Mouse (Mus musculus) lung, adult 2 months (tissue): ENCODE data around the gene Fam114a2. TPM values are rescaled to one million over a fixed set of nuclear protein-coding genes. Genes with fewer than 3 reads are reported as not detected.
"Not testable (repeated sequence)": the region's sequence is repeated elsewhere in the genome, so short reads cannot be mapped to it uniquely, and the experiment has no call there.

Source experiments
- DNase-seq: peaks from one replicate; pipeline ENCODE4 v3.0.0; 2022
- H3K4me1 ChIP-seq: fragments of 200-500 bp; 2 replicates; pipeline ENCODE4 v1.6.1; 2011; ENCODE audit warnings: low read length; ENCODE audit not compliant: control insufficient read depth, insufficient read depth
- H3K4me3 ChIP-seq: fragments of 200-500 bp; replicated peaks from 2 replicates; pipeline ENCODE3; 2011; ENCODE audit warnings: low read depth, mild to moderate bottlenecking, control low read depth, low read length; ENCODE audit errors: extremely low read depth
- CTCF ChIP-seq: fragments of 200-500 bp; IDR thresholded peaks from 2 replicates; pipeline ENCODE4 v1.5.1; 2011; ENCODE audit warnings: mild to moderate bottlenecking, low read length, control low read depth; ENCODE audit not compliant: insufficient read depth
- POLR2A ChIP-seq: fragments of 200-500 bp; IDR thresholded peaks from 2 replicates; pipeline ENCODE4 v1.6.1; 2011; ENCODE audit warnings: low read depth, mild to moderate bottlenecking, control low read depth, low read length, borderline replicate concordance; ENCODE audit errors: extremely low read depth
- WGBS: fragments of 180-500 bp; shearing (Covaris S2); methylation state at CpG from one replicate; pipeline ENCODE4 v1.1.7; 2018; 5-methylcytosine and 5-hydroxymethylcytosine counted together
- polyA plus RNA-seq: library from polyadenylated mRNA; depleted of rRNA; stranded (reverse); fragments of >200 nt; gene quantifications from 2 replicates; pipeline ENCODE4 v1.2.3, GENCODE M21; 2012; rRNA removed

Fam114a2 gene
- 20.2 and 30.6 TPM in 2 replicates for polyA plus RNA-seq

DNA sequence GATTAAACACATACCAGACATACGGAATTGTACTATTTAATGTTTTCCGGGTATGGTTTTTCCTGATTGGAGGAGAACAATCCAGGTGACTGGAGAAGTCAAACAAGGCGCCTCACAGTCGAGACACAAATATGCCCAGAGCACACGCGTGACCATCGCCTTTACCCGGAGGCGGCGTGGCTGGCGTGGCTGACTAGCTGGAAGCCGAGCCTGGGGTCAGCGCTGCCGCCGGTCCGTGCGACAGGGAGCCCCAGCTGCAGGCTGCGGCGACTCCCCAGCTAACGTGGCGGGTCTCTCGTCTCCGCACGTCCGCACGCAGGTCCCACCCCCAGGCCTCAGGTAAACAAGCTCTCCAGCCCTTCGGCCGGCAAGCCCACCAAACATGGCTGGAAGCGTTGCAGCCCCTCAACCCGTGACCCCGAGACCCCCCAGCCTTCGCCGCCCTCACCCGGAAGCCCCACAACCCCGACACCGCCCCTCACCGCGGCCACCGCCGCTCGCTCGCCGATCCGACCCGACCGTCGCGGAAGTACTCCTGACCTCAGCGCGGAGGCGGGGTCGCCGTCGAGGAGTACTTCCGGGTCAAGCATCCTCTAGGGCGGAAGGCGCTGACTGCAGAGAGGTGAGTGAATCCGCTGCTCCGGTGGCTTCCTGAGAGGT is at the start of gene Fam114a2, which contains the start of gene Mfap3:
Gene Fam114a2 (minus strand): TSS at position 527 of the 660 bp plus-strand sequence.
Gene Mfap3 (plus strand): TSS at position 574 of the 660 bp plus-strand sequence.
- no peak for TF ChIP-seq CTCF
- TF ChIP-seq POLR2A: peak; percentile 91
- Histone ChIP-seq H3K4me3 (peak within 1 kb of the TSS; percentile 98), H3K4me1 (peaks cover 5% of the 10 kb centered on the region; the same call in 1 of the 2 replicates)
- WGBS: under 1% methylated on average over 59 of the region's 59 CpGs
- DNase-seq: peak; percentile 94

DNA sequence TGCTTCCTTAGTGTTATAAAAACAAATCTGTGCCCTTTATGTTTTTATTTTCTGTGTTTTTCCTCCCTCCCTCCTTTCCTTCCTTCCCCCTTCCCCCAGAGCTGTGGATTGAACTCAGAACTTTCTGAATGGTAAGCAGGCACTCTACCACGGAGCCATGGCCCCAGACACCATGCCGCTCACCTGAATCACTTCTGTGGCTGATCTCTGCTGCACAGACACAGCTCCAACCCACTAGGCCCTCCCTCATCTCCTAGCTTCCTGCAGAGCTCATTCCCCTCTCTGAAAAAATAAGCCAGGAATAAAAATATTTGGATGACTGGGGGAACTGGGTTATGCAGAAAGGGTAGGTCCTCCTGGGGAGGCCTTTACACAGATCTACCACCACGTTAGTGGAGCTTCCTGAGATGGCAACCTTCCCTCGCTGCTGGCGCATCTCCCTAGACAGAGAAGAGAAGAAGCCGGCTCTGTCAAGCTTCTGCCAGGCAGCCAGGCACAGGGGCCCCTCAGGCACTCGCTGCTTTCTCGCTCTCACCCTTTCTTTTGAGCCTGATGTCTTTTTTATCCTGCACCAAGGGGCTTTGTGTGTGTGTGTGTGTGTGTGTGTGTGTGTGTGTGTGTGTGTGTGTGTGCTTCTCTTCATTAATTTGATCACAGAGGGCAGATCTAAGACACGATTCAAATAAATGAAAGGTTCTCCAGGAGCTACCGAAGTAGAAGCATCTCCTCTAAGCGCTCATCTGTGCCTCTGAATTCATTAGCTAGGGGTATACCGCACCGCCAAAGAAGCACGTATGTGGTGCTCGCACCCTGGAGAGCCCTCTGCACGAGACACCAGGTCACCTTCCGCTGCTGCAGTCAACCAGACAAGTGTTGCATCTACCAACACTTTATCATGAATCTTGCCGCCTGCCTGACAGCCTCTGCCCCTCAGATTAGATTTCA is 47.9 kb upstream of the Fam114a2 start:
- TF ChIP-seq POLR2A (no peak), CTCF (no peak)

DNA sequence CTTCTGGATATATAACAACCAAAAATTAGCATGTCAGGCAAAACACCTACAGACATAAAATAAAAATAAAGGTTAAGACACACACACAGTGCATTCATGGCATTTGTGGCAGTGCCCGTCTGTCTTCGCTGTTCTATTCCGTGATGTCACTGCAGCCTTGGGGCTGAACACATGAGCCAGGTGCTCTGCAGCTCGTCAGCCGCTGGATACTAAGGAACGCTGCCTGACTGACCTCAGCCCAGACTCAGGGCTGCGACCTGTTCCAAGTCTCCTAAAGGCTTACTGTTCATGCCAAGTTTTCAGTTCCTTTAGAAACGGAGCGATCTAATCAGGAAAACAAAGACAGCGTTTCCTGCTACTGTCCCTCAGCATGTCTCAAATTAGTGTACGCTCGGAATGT is 46.1 kb upstream of the Fam114a2 start:
- TF ChIP-seq CTCF: no peak
- TF ChIP-seq POLR2A: no peak
- WGBS: 40% methylated on average over 12 of the region's 12 CpGs
- Histone ChIP-seq H3K4me1 (peaks cover 2% of the 10 kb centered on the region), H3K4me3 (no peak overlapping the region)
- no peak for DNase-seq

More for the DNA sequence above, 47.9 kb upstream of the Fam114a2 start:
- Histone ChIP-seq H3K4me1 (peaks cover 2% of the 10 kb centered on the region), H3K4me3 (no peak overlapping the region)
- 59% methylated on average over 18 of the region's 18 CpGs for WGBS
- DNase-seq: no peak

DNA sequence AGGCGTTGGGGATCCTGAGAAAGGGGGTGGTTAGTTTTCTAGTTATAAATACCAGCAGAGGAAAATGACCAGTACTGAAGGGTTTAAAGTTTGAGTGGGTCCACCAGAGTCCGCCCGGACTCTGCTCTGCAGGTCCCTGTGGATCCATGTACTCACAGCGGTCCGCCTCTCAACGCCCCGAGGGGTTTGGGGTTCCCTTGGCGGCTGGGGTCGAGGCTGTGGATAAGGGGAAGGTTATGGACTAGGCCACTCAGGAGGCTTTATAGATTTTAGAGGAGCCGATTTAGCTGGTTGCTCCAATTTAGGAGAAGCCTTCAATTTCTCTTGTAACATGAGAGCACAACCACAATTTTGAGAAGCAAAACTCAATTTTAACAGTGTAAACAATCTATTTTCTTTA is 39.5 kb upstream of the Fam114a2 start:
- WGBS: 92% methylated on average over 10 of the region's 10 CpGs
- not testable (repeated sequence) for DNase-seq, H3K4me3 ChIP-seq, H3K4me1 ChIP-seq

DNA sequence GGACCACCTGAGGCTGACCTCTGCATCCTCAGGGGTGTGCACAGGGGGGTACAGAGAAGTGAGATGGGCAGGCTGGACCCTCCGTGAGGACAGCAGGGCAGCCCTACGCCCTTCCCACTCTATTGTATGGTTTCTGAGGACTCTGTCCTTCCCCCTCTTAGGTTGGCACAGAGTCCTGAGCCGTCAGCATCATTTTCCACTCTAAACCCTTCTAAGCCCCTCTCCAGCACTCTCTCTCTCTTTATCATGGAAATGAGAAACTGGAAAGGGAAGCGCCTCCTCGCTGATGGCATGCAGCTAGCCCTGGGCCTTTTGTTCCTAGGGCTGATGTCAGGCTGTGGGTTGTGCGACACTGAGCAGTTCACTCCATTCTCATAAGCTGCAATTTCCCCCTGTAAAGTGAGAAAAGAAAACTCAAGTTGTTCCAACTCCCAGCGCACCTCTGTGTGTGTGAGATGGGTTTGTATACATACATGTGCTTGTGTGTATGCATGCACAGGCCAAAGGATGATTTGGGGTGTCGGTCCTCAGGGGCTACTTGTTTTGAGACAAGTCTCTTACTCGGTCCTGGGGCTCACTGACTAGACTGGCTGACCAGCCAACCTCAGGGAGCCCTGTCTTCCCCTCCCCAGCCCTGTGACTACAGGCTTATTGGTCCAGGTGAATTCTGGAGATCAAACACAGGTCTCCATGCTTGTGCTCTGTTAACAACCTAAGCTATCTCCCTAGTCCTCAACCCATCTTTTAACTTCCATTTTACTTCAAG is 34.8 kb upstream of the Fam114a2 start:
- H3K4me3 ChIP-seq: no peak overlapping the region
- no peaks in the 10 kb centered on the region for H3K4me1 ChIP-seq
- WGBS: 82% methylated on average over 9 of the region's 9 CpGs
- DNase-seq: no peak
- TF ChIP-seq POLR2A (no peak), CTCF (no peak)

DNA sequence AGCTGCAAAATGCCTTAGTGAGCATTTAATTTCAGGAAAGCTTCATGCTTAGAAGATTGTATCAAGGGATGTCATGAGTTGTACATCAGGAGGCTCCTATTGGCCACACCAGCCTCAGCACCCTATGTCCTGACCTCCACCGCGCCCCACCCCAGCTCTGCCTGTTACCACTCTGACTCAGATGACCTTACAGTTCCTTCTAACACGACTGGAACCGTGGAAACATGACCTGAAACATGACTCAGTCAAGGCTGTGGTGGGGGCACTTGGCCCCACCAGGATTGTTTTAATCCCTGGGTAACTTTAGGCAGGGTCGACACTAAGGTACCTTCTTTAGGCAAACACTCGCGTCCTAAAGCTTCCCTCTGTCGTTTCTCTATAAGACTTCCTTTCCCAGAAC is 32.6 kb upstream of the Fam114a2 start:
- Histone ChIP-seq H3K4me1 (no peaks in the 10 kb centered on the region), H3K4me3 (no peak overlapping the region)
- WGBS: 77% methylated on average over 8 of the region's 8 CpGs
- TF ChIP-seq POLR2A: no peak
- no peak for DNase-seq

DNA sequence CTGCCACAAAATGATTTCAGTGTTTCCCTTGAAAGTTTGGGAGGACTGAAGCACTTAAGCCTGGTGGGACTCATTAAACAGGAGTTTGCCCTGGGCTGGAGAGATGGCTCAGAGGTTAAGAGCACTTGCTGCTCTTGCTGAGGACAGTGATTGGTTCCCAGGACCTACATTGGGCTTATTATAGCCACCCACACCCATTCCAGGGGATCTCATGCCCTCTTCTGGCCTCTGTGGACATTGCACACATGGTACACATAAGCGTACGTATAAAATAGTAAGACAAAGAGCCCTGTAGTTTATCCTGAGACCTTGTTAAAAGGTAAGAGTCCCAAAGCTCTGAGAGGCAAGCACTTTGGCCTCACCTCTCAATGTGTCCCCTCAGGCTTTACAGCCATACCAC is 31.8 kb upstream of the Fam114a2 start:
- no peak for DNase-seq
- Histone ChIP-seq H3K4me3 (no peak overlapping the region), H3K4me1 (no peaks in the 10 kb centered on the region)
- TF ChIP-seq CTCF (no peak), POLR2A (no peak)
- 99% methylated on average over 2 of the region's 2 CpGs for WGBS

DNA sequence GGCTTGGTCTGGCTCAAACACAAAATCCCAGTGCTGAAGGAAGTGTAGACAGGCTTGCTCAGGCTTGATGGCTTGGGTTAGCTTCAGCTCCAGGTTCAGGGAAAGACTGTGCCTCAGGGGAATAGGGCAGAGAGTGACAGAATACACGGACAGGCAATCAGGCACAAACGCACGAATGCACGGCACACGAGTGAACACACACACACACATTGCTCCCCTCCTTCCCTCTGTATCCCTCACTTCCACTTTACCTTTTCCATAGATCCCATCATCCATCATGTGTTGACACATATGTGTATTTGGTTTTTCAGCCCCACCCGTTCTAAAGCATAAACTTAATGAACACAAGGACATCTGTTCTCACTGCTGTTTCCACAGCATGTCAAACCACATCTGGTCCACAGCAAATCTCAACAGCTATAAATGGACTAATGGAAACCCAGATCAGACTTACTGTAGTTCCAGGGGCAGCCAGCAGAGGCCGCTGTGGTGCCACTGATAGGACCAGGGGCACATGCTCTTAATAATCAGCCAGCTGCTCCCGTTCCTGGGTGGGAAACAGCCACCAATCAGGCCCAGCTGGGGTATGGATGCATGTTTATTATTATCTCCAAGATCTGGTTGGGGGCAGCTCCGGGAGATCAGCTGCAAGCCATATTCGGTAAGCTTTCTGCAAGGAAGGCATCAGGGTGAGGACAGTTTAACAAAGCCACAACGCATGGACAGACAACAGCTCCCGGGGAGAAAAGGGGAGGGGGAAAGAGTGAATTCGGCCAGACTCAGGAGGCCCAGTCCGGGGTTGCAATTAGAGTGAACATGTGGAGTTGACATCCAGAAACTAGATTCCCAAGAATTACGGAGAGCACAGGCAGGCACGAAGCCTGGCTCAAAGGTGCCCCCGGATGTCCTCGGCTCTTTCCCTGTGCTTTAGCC is 30.5 kb upstream of the Fam114a2 start:
- 39% methylated on average over 18 of the region's 18 CpGs for WGBS
- TF ChIP-seq POLR2A: no peak
- peak; percentile 95 for TF ChIP-seq CTCF
- DNase-seq: peak; percentile 83
- no peak overlapping the region for H3K4me3 ChIP-seq
- H3K4me1 ChIP-seq: no peaks in the 10 kb centered on the region
